Mouse (Mus musculus): ENCODE measurements around the gene Slc22a17. TPM values are rescaled to one million over a fixed set of nuclear protein-coding genes. Genes with fewer than 3 reads are reported as not detected.
A peak's percentile ranks its signal among the peaks of the same experiment; 100 is the strongest.

Slc22a17 gene
- total RNA-seq, 2 experiments from 2014 or later: 586 to 617 TPM

DNA sequence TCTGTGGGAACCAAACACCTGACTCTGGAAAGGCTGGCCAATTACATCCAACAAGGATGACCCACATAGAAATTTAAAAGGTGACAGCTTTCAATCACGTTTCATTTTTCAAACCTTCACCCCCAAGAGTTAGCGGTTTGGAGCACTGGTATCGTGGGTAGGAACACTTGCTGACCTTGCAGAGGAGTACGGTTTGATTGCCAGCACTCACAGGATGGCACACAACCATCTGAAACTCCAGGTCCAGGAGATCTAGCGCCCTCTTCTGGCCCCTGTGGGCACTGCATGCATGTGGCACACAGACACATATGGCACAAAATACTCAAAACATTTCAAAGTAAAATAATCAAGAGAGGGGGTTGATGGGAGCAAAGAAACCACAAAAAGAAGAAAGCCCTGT lies 46.0 kb downstream of the Slc22a17 start:
- intact Hi-C loops (cut with DNase I): no loop called here
- no peak overlapping the region for H3K4me3 ChIP-seq
- no peak overlapping the region for H3K27ac ChIP-seq
- TF ChIP-seq CTCF (IDR thresholded peaks at IDR 0.05): peak; percentile 45
- DNase-seq (ENCODE audit: extremely low spot score in 1 of 2, low spot score in 2 of 2): no peak

DNA sequence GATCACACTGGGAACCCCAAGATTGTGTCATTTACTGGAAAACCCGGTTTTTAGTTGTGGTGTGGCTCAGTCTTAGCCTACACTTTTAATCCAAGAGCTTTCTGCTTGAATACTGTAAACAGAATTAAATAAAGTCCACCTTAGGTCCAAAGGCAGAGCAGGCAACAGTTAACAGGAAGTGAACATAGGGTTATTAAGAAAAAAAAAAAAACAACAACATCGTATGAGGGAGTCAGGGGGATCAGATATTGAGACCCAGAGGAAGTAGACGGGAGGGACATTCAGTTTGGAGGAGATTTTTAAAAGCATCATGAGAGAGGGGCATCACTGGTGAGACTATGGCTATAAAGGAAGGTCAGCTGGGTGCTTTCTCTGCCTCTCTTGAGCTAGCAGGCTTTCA lies 46.7 kb downstream of the Slc22a17 start:
- no peak for TF ChIP-seq CTCF (IDR thresholded peaks at IDR 0.05)
- intact Hi-C loops (cut with DNase I): no loop called here
- Histone ChIP-seq H3K4me3 (no peak overlapping the region), H3K27ac (no peak overlapping the region)
- DNase-seq (ENCODE audit: extremely low spot score in 1 of 2, low spot score in 2 of 2): no peak

DNA sequence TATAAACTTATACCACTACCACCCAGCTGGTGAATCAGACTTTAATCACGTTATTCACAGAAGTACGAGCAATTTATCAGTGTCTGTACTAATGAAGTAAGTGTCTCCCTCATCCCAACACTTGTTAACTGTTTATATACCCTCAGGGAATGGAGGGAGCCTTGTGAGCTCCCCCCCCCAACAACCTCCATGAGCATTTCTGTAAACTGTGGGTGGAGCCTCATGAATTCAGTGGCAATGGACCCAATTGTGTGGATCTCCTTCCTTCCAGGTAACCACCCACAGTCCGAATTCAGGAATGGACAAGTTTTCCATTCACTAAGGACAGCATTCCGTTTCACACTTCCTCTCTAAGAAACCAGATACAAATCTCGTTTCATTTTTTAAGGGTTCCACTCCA lies 47.3 kb downstream of the Slc22a17 start:
- H3K27ac ChIP-seq: no peak overlapping the region
- no peak overlapping the region for H3K4me3 ChIP-seq
- no peak for TF ChIP-seq CTCF (IDR thresholded peaks at IDR 0.05)
- DNase-seq (ENCODE audit: extremely low spot score in 1 of 2, low spot score in 2 of 2): no peak
- intact Hi-C loops (cut with DNase I): no loop called here

DNA sequence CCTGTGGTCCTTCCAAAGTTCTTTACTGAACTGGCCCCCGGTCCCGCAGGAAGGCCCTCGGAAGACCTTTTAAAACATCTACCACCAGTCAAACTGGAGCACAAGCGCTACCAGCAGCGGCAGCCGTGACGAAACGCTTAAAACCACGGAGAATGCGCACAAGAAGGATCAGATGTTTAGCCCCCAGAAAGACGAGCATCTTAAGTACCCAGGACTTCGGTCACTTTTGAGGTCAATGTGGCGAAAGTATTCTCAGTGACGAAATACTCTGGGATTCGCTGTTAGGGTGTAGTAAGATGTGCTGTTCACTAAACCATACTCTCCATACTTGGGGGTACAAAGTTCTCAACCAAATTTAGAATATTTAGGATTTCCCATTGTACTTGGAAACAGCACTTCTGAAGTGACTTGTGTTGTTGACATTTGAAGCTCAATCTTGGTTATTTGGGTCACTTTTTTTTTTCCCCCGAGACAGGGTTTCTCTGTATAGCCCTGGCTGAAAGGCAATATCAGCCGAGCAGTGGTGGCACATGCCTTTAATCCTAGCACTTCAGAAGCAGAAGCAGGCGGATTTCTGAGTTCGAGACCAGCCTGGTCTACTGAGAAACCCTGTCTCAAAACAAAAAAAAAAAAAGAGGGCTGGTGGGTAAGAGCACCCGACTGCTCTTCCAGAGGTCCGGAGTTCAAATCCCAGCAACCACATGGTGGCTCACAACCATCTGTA lies 48.5 kb downstream of the Slc22a17 start:
- intact Hi-C loops (cut with DNase I): no loop called here
- no peak for DNase-seq (ENCODE audit: extremely low spot score in 1 of 2, low spot score in 2 of 2)
- TF ChIP-seq CTCF (IDR thresholded peaks at IDR 0.05): no peak
- Histone ChIP-seq H3K4me3 (peak overlapping the region; percentile 86), H3K27ac (peak overlapping the region; percentile 92)

DNA sequence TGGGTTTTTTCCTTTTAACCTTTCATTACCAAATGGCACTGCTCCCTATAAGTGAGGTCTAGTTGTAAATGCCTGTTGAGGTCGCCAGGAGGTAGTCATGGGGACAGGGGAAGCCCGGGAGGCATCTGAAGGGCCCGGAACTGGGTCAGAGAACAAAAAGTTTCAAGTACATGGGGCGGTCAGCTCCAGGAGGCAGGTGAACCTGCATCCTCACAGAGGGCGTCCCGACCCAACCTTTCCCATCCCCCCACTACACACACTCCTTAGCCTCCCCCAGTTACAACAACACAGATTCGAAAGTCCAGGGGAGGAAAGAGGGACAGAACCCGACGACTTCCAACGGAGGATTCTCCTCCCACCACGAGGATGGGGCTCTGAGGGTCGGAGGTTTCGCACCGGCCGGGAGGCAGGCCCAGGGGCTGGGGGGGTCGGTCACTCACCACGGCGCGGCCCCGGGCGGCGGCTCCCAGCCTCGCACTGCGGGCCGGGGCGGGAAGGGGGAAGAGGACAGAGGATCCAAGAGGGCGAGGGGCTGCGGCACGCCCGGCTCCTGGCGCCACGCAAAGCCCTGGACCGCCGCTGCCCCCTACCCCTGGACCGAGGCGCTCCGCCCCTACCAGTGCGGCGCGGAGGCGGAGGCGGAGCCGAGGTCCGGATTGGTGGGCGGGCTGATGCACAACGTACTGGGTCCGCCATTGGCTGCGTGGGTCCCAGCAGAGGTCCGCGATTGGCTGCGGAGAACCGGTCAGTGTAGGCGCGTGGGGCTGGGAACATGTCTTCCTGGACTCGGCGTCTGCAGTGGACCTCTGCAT lies 49.2 kb downstream of the Slc22a17 start:
- peak; percentile 91 to 93 for DNase-seq (ENCODE audit: extremely low spot score in 1 of 2, low spot score in 2 of 2)
- Histone ChIP-seq H3K4me3 (peak overlapping the region; percentile 86), H3K27ac (peak overlapping the region; percentile 92)
- intact Hi-C loops (cut with DNase I): no loop called here
- no peak; the same call in 1 of the 2 replicates for TF ChIP-seq CTCF (IDR thresholded peaks at IDR 0.05)

DNA sequence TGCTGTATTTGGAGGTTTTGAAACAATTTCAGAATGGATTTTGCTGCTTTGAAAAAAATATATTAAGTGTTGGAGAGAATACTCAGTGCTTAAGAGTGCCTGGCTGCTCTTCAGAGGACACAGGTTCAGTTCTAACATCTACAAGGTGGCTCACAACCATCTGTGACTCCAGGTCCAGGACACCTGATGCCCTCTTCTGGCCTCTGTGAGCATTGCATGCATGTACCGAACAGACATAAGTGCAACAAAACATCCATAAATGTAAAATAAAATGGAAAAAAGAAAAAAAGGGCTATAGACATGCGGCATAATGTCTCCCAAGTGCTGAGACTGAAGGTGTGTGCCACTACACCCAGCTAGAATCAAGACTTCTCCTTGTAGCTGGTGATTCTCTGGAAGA lies 52.4 kb downstream of the Slc22a17 start:
- peak; percentile 80 for TF ChIP-seq CTCF (IDR thresholded peaks at IDR 0.05)
- Histone ChIP-seq H3K27ac (no peak overlapping the region), H3K4me3 (no peak overlapping the region)
- intact Hi-C loops (cut with DNase I): loop anchor here (2.0 kb wide), 1 partner anchor 146 kb away; no protein-coding TSS in a partner anchor
- DNase-seq (ENCODE audit: extremely low spot score in 1 of 2, low spot score in 2 of 2): peak; percentile 52 to 66

- H3K27ac ChIP-seq: no peak overlapping the region
- intact Hi-C loops (cut with DNase I): no loop called here
- H3K4me3 ChIP-seq: no peak overlapping the region
- DNase-seq (ENCODE audit: extremely low spot score in 1 of 2, low spot score in 2 of 2): no peak
- TF ChIP-seq CTCF (IDR thresholded peaks at IDR 0.05): no peak
Observed at GRCm38 (mm10) chr14:54857891-54858290, 55.0 kb downstream of the Slc22a17 start.

- H3K27ac ChIP-seq: no peak overlapping the region
- intact Hi-C loops (cut with DNase I): no loop called here
- TF ChIP-seq CTCF (IDR thresholded peaks at IDR 0.05): no peak
Observed at GRCm38 (mm10) chr14:54856703-54857102, 56.2 kb downstream of the Slc22a17 start.

More at GRCm38 (mm10) chr14:54856703-54857102, 56.2 kb downstream of the Slc22a17 start:
- no peak overlapping the region for H3K4me3 ChIP-seq
- no peak for DNase-seq (ENCODE audit: extremely low spot score in 1 of 2, low spot score in 2 of 2)

Small RNA genes lying within 50 kb of the gene (microRNA-seq; reads per million reads assigned to microRNA genes)
- gene Mir208a: 0.49 to 4.1 reads per million in 2 experiments

Other genes starting within 250 kb of the Slc22a17 start
- gene 1700123O20Rik, start 226.9 kb downstream of the Slc22a17 start, total RNA-seq (2021): 10 to 100 TPM; 20.2 to 22.7 TPM
- gene Acin1, start 226.2 kb downstream of the Slc22a17 start, total RNA-seq (2021): 100 to 1,000 TPM; 200 to 232 TPM
- gene Gm29776, start 214.3 kb downstream of the Slc22a17 start, total RNA-seq (2021): not detected
- not detected for gene Cebpe, start 201.0 kb downstream of the Slc22a17 start, total RNA-seq (2021)
- gene Slc7a8, start 131.2 kb downstream of the Slc22a17 start, total RNA-seq (2021): 10 to 100 TPM; 54.3 to 58.6 TPM
- not detected for gene Rnf212b, start 99.0 kb downstream of the Slc22a17 start, total RNA-seq (2021)
- gene Homez, start 42.2 kb downstream of the Slc22a17 start, total RNA-seq (2021): 10 to 100 TPM; 19.4 to 20.8 TPM
- 10 to 100 TPM; 18.6 to 21.2 TPM for gene Ppp1r3e, start 35.6 kb downstream of the Slc22a17 start, total RNA-seq (2021)
- 100 to 1,000 TPM; 132 to 137 TPM for gene Bcl2l2, start 29.8 kb downstream of the Slc22a17 start, total RNA-seq (2021)
- 1 to 10 TPM; 2.8 to 3.7 TPM for gene Gm20521, start 29.7 kb downstream of the Slc22a17 start, total RNA-seq (2021)
- gene Pabpn1, start 20.6 kb downstream of the Slc22a17 start, total RNA-seq (2021): 100 to 1,000 TPM; 247 to 267 TPM
- gene Efs, start 13.0 kb upstream of the Slc22a17 start, total RNA-seq (2021): 1 to 10 TPM; 5.1 to 8.1 TPM
- gene Il25, start 19.6 kb upstream of the Slc22a17 start, total RNA-seq (2021): not detected
- gene Cmtm5, start 23.1 kb upstream of the Slc22a17 start, total RNA-seq (2021): 10 to 100 TPM; 46.5 to 53.5 TPM
- 10 to 100 TPM in 1 of 2 experiments, 1 to 10 TPM in 1; 6.0 to 10.9 TPM for gene Myh6, start 53.8 kb upstream of the Slc22a17 start, total RNA-seq (2021)
- not detected for gene Gm17428, start 63.8 kb upstream of the Slc22a17 start, total RNA-seq (2021)
- gene Myh7, start 81.5 kb upstream of the Slc22a17 start, total RNA-seq (2021): 10 to 100 TPM; 22.1 to 24.2 TPM
- gene Ngdn, start 102.3 kb upstream of the Slc22a17 start, total RNA-seq (2021): 10 to 100 TPM; 26.7 to 30.7 TPM
- gene Zfhx2, start 179.2 kb upstream of the Slc22a17 start, total RNA-seq (2021): 10 to 100 TPM; 47.0 to 61.6 TPM
- 10 to 100 TPM; 18.1 to 22.8 TPM for gene Thtpa, start 181.7 kb upstream of the Slc22a17 start, total RNA-seq (2021)
- gene Ap1g2, start 193.5 kb upstream of the Slc22a17 start, total RNA-seq (2021): 1 to 10 TPM; 7.7 to 9.5 TPM
- gene Jph4, start 203.8 kb upstream of the Slc22a17 start, total RNA-seq (2021): 100 to 1,000 TPM; 300 to 347 TPM